Mouse (Mus musculus): ENCODE measurements at regions not wholly inside any gene's neighbourhood (a gene's known extent, or its start where the extent isn't known, plus 50 kb on each side); places are given as distances from the start of the nearest gene placed in this dataset.
"Not testable (repeated sequence)": the region's sequence is repeated elsewhere in the genome, so short reads cannot be mapped to it uniquely, and the experiment has no call there.

- H3K27ac ChIP-seq (replicated peaks; ENCODE audit: low read depth, low read length): no peak overlapping the region
- no peak overlapping the region for H3K4me3 ChIP-seq (ENCODE audit: insufficient read depth, low read depth, low read length)
- no peaks in the 10 kb centered on the region for H3K4me1 ChIP-seq (ENCODE audit: control insufficient read depth, insufficient read depth, insufficient read length, low read length)
These were observed 116.4 kb upstream of the Nabp1 start for GRCm38 (mm10) chr1:51594666-51595065.

- no peak overlapping the region for H3K27ac ChIP-seq (replicated peaks; ENCODE audit: low read depth, low read length)
These were observed 115.6 kb upstream of the Nabp1 start for GRCm38 (mm10) chr1:51593621-51594441.

GRCm38 (mm10) chr1:51591886-51592285 lies 113.7 kb upstream of the Nabp1 start:
- H3K27ac ChIP-seq (replicated peaks; ENCODE audit: low read depth, low read length): no peak overlapping the region
- H3K4me3 ChIP-seq (ENCODE audit: insufficient read depth, low read depth, low read length): no peak overlapping the region
- H3K4me1 ChIP-seq (ENCODE audit: control insufficient read depth, insufficient read depth, insufficient read length, low read length): peaks cover 2% of the 10 kb centered on the region; the same call in 1 of the 2 replicates

More at GRCm38 (mm10) chr1:51593621-51594441, 115.6 kb upstream of the Nabp1 start:
- Histone ChIP-seq H3K4me1 (ENCODE audit: control insufficient read depth, insufficient read depth, insufficient read length, low read length) (no peaks in the 10 kb centered on the region), H3K4me3 (ENCODE audit: insufficient read depth, low read depth, low read length) (no peak overlapping the region)

- Histone ChIP-seq H3K4me3 (ENCODE audit: insufficient read depth, low read depth, low read length) (no peak overlapping the region), H3K4me1 (ENCODE audit: control insufficient read depth, insufficient read depth, insufficient read length, low read length) (peaks cover 2% of the 10 kb centered on the region; the same call in 1 of the 2 replicates), H3K27ac (replicated peaks; ENCODE audit: low read depth, low read length) (no peak overlapping the region)
These were observed 112.6 kb upstream of the Nabp1 start for GRCm38 (mm10) chr1:51590606-51591400.

- H3K4me1 ChIP-seq (ENCODE audit: control insufficient read depth, insufficient read depth, insufficient read length, low read length): peaks cover 2% of the 10 kb centered on the region; the same call in 1 of the 2 replicates
- H3K4me3 ChIP-seq (ENCODE audit: insufficient read depth, low read depth, low read length): no peak overlapping the region
- H3K27ac ChIP-seq (replicated peaks; ENCODE audit: low read depth, low read length): no peak overlapping the region
These were observed 106.8 kb upstream of the Nabp1 start for GRCm38 (mm10) chr1:51584925-51585424.

- Histone ChIP-seq H3K4me3 (ENCODE audit: insufficient read depth, low read depth, low read length) (no peak overlapping the region), H3K27ac (replicated peaks; ENCODE audit: low read depth, low read length) (no peak overlapping the region)
These were observed 105.6 kb upstream of the Nabp1 start for GRCm38 (mm10) chr1:51583871-51584270.

GRCm38 (mm10) chr1:51580074-51580473 lies 101.8 kb upstream of the Nabp1 start:
- H3K27ac ChIP-seq (replicated peaks; ENCODE audit: low read depth, low read length): no peak overlapping the region
- H3K4me3 ChIP-seq (ENCODE audit: insufficient read depth, low read depth, low read length): no peak overlapping the region
- H3K4me1 ChIP-seq (ENCODE audit: control insufficient read depth, insufficient read depth, insufficient read length, low read length): no peaks in the 10 kb centered on the region

More at GRCm38 (mm10) chr1:51583871-51584270, 105.6 kb upstream of the Nabp1 start:
- H3K4me1 ChIP-seq (ENCODE audit: control insufficient read depth, insufficient read depth, insufficient read length, low read length): peaks cover 2% of the 10 kb centered on the region; the same call in 1 of the 2 replicates

GRCm38 (mm10) chr1:51577701-51578100 lies 99.5 kb upstream of the Nabp1 start:
- peaks cover 1% of the 10 kb centered on the region for H3K4me1 ChIP-seq (ENCODE audit: control insufficient read depth, insufficient read depth, insufficient read length, low read length)
- H3K4me3 ChIP-seq (ENCODE audit: insufficient read depth, low read depth, low read length): no peak overlapping the region
- no peak overlapping the region for H3K27ac ChIP-seq (replicated peaks; ENCODE audit: low read depth, low read length)

- Histone ChIP-seq H3K27ac (replicated peaks; ENCODE audit: low read depth, low read length) (no peak overlapping the region), H3K4me3 (ENCODE audit: insufficient read depth, low read depth, low read length) (no peak overlapping the region), H3K4me1 (ENCODE audit: control insufficient read depth, insufficient read depth, insufficient read length, low read length) (peaks cover 3% of the 10 kb centered on the region)
These were observed 94.3 kb upstream of the Nabp1 start for GRCm38 (mm10) chr1:51572314-51573078.

GRCm38 (mm10) chr1:51569625-51570024 lies 91.4 kb upstream of the Nabp1 start:
- peaks cover 3% of the 10 kb centered on the region for H3K4me1 ChIP-seq (ENCODE audit: control insufficient read depth, insufficient read depth, insufficient read length, low read length)
- no peak overlapping the region for H3K27ac ChIP-seq (replicated peaks; ENCODE audit: low read depth, low read length)
- H3K4me3 ChIP-seq (ENCODE audit: insufficient read depth, low read depth, low read length): no peak overlapping the region

- no peak overlapping the region for H3K27ac ChIP-seq (replicated peaks; ENCODE audit: low read depth, low read length)
- no peaks in the 10 kb centered on the region for H3K4me1 ChIP-seq (ENCODE audit: control insufficient read depth, insufficient read depth, insufficient read length, low read length)
- no peak overlapping the region for H3K4me3 ChIP-seq (ENCODE audit: insufficient read depth, low read depth, low read length)
These were observed 88.0 kb upstream of the Nabp1 start for GRCm38 (mm10) chr1:51566170-51566649.

GRCm38 (mm10) chr1:51556616-51557015 lies 78.4 kb upstream of the Nabp1 start:
- not testable (repeated sequence) for H3K4me1 ChIP-seq (ENCODE audit: control insufficient read depth, insufficient read depth, insufficient read length, low read length); H3K4me3 ChIP-seq (ENCODE audit: insufficient read depth, low read depth, low read length)

GRCm38 (mm10) chr1:51553738-51554137 lies 75.5 kb upstream of the Nabp1 start:
- H3K4me3 ChIP-seq (ENCODE audit: insufficient read depth, low read depth, low read length): no peak overlapping the region
- H3K4me1 ChIP-seq (ENCODE audit: control insufficient read depth, insufficient read depth, insufficient read length, low read length): peaks cover 2% of the 10 kb centered on the region
- no peak overlapping the region for H3K27ac ChIP-seq (replicated peaks; ENCODE audit: low read depth, low read length)

More at GRCm38 (mm10) chr1:51556616-51557015, 78.4 kb upstream of the Nabp1 start:
- H3K27ac ChIP-seq (replicated peaks; ENCODE audit: low read depth, low read length): not testable (repeated sequence)

- H3K27ac ChIP-seq (replicated peaks; ENCODE audit: low read depth, low read length): no peak overlapping the region
These were observed 73.4 kb upstream of the Nabp1 start for GRCm38 (mm10) chr1:51551624-51552023.

More at GRCm38 (mm10) chr1:51551624-51552023, 73.4 kb upstream of the Nabp1 start:
- Histone ChIP-seq H3K4me3 (ENCODE audit: insufficient read depth, low read depth, low read length) (no peak overlapping the region), H3K4me1 (ENCODE audit: control insufficient read depth, insufficient read depth, insufficient read length, low read length) (peaks cover 2% of the 10 kb centered on the region)
